Mouse (Mus musculus) kidney, adult 2 months (tissue): ENCODE measurements around the gene Senp3. TPM values are rescaled to one million over a fixed set of nuclear protein-coding genes. Genes with fewer than 3 reads are reported as not detected.

Experiments
- DNase-seq: peaks from one replicate; pipeline ENCODE4 v3.0.0; 2021
- H3K27ac ChIP-seq: fragments of 200-500 bp; 2 replicates; pipeline ENCODE4 v1.5.1; 2012; ENCODE audit warnings: low read depth, low read length, control low read depth, inconsistent platforms; ENCODE audit not compliant: insufficient read depth
- H3K27me3 ChIP-seq: fragments of 200-500 bp; replicated peaks from 2 replicates; pipeline ENCODE4 v1.6.1; 2012; ENCODE audit warnings: mild to moderate bottlenecking, moderate library complexity, low read length, inconsistent platforms; ENCODE audit not compliant: control insufficient read depth, insufficient read depth
- H3K36me3 ChIP-seq: fragments of 200-500 bp; 2 replicates; pipeline ENCODE4 v1.6.1; 2012; ENCODE audit warnings: mild to moderate bottlenecking, moderate library complexity, low read length, inconsistent platforms; ENCODE audit not compliant: control insufficient read depth, insufficient read depth
- H3K4me1 ChIP-seq: fragments of 200-500 bp; 2 replicates; pipeline ENCODE4 v1.6.1; 2011; ENCODE audit warnings: low read length; ENCODE audit not compliant: control insufficient read depth, insufficient read depth
- H3K4me3 ChIP-seq: fragments of 200-500 bp; 2 replicates; pipeline ENCODE4 v1.5.1; 2011; ENCODE audit warnings: mild to moderate bottlenecking, low read depth, low read length, control low read depth; ENCODE audit not compliant: insufficient read depth
- CTCF ChIP-seq: fragments of 200-500 bp; conservative IDR thresholded peaks from 2 replicates; pipeline ENCODE4 v1.5.1; 2011; ENCODE audit warnings: low read depth, mild to moderate bottlenecking, control low read depth, low read length, moderate library complexity, mixed read lengths; ENCODE audit not compliant: insufficient read depth, insufficient read length
- POLR2A ChIP-seq: fragments of 200-500 bp; IDR thresholded peaks from one replicate; pipeline ENCODE4 v1.6.1; 2011; ENCODE audit warnings: low read depth, low read length, control low read depth
- WGBS: fragments of 180-500 bp; shearing (Covaris S2); methylation state at CpG from one replicate; pipeline ENCODE4 v1.1.7; 2018; 5-methylcytosine and 5-hydroxymethylcytosine counted together
- polyA plus RNA-seq: library from polyadenylated mRNA; depleted of rRNA; stranded (reverse); fragments of >200 nt; gene quantifications from 2 replicates; pipeline ENCODE4 v1.2.3, GENCODE M21; 2012

The Senp3 gene
- polyA plus RNA-seq, 1 experiment = 41.8 TPM

DNA sequence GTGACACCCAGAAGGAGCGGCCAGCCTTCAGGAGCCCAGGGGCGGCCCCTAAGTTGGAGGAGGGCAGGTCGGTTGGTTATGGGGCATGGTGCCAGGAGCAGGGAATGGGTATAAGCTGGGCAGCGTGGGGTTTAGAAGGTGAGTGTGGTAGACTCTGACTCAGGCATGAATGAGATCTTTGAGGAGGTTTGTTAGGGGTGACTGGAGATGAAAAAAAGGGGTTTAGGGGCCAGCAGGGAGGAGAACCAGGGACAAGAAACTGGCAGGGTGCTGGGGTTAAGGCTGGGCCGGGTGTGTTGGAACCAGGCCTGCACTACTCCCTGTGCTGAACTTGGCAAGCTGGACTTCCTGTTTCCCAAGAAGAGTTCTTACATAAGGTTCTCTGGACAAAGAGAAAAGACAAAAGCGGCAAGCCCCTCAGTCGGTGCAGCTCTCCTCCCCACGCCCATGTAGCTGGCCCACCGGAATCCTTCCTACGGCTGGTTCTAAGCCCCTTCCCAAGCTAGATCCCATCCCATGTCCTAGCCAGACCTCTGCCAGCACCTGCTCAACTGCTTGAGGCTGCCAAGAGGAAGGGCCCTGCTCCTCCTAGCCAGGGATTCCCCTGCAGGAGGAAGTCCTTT, 3.8 kb upstream of the Senp3 start, which contains the start of gene Tnfsf13:
Gene Tnfsf13, minus strand, starts transcription at position 259 of the 623 bp plus-strand sequence.
- 23% methylated on average over 10 of the region's 10 CpGs for WGBS
- TF ChIP-seq CTCF (no peak), POLR2A (peak; percentile 79)
- DNase-seq = peak; percentile 96
- H3K4me1 ChIP-seq = peaks cover 37% of the 10 kb centered on the region
- no peaks in the 10 kb centered on the region for H3K27me3 ChIP-seq
- peak within 1 kb of the TSS; percentile 100 for H3K27ac ChIP-seq
- peak within 1 kb of the TSS; percentile 48; the same call in 1 of the 2 replicates for H3K4me3 ChIP-seq
- H3K36me3 ChIP-seq = no peaks in the 10 kb centered on the region

DNA sequence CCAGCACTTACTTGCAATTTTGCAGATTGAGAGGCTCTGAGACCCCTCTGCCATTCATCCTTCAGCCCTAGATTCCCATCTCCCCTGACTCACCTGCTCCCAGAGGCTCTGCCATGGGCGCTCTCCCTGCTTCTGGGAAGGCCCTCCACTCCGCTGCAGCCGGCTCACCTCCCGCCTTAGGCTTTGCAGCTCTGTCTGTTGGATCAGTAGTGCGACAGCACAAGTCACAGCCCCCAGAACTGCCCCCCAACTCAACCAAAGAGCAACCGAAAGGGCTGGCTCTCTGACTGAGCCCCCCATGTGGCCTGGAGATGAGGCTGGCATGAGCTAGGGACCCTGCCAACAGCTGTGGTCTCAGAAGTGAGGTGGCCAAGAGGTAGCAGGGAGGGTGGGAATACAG, 3.1 kb upstream of the Senp3 start:
- 89% methylated on average over 6 of the region's 6 CpGs for WGBS
- Histone ChIP-seq H3K27ac (peak overlapping the region; percentile 100), H3K27me3 (no peaks in the 10 kb centered on the region), H3K36me3 (no peaks in the 10 kb centered on the region), H3K4me3 (no peak overlapping the region), H3K4me1 (peaks cover 37% of the 10 kb centered on the region)
- no peak for DNase-seq
- TF ChIP-seq CTCF (no peak), POLR2A (no peak)

DNA sequence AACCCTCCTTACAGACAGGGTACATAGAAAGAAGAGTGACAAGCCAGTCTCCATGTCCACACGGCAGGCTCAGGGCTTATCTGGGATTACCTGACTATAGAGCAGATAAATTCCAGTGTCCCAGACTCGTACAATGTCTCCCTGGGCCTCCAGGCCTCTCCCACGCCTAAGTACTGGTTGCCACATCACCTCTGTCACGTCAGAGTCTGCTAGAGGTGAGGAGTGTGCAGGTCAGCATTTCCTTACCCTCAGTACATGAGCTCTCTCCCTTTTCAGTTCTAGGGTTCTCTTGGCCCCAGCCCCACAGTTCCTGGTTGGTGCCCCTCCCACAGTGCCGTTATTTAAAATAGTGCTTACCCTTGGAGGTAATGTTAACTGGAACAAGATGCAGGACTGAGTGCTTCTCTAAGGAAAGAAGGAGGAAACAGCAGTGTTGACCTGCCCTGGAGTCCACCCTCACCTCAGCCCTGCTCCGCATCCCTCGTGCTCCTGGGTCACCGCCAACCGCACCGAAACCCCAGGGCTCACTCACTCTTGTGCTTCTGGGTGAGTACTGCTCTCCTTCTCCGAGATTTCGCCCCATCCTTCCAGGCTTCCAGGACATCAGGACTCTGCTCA, 2.4 kb upstream of the Senp3 start:
- Histone ChIP-seq H3K36me3 (no peaks in the 10 kb centered on the region), H3K4me1 (peaks cover 34% of the 10 kb centered on the region), H3K4me3 (no peak overlapping the region), H3K27me3 (no peaks in the 10 kb centered on the region), H3K27ac (no peak overlapping the region)
- no peak for TF ChIP-seq POLR2A
- 80% methylated on average over 12 of the region's 12 CpGs for WGBS
- no peak for DNase-seq

DNA sequence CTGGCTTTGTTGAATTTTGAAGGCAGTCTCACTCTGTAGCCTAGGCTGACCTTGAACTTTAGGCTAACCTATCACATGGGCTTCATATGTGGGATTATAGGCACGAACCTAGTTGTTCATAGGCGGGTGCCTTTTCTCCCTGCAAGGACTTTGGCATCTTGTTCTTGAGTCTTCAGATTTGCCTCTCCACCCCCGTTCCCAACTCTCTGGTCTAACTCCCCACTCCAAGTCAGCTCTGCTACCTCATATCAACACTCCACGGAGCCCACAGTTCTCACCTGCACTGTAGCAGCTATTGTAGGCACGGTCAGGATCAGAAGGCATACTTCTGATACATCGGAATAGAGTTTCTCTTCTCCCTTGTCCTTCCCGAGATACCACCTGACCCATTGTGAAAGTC, 1.7 kb upstream of the Senp3 start:
- no peaks in the 10 kb centered on the region for H3K36me3 ChIP-seq
- peaks cover 34% of the 10 kb centered on the region for H3K4me1 ChIP-seq
- no peak for DNase-seq
- no peaks in the 10 kb centered on the region for H3K27me3 ChIP-seq
- no peak overlapping the region for H3K4me3 ChIP-seq
- 78% methylated on average over 7 of the region's 7 CpGs for WGBS
- no peak overlapping the region for H3K27ac ChIP-seq
- no peak for TF ChIP-seq POLR2A
- no peak for TF ChIP-seq CTCF

DNA sequence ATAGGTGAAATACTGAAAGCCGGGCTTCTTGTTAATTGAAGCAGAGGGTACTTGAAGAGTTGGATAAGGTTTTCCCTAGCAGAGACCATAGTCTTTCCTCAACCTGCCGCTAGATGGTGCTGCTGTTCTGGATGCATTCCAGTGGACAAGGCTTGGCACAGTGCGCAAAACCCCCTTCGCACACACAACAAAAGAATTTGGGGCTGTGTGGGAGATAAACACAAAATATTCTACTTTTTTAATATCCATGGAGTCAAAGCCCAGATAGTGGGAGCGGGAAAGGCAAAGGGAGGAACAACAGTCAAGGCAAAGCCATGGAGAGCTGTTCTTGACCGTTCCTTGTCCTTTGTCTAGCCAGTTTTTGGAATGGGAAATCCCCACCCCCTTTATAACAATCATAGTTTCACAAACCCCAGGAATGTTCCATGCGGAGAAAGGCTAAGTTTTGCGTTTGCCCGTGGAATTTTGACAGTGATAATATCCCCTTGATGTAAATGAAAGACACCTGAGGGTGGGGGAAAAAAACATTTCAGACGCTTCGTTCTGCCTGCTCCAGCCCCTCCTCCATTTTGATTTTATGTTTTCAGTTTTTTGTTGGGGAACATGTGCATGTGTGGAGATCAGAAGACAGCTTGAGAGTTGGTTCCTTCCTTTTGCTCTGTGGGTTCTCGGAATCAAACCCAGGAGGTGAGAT, 1.1 kb upstream of the Senp3 start:
- Histone ChIP-seq H3K4me3 (no peak overlapping the region), H3K4me1 (peaks cover 34% of the 10 kb centered on the region), H3K36me3 (peaks cover 2% of the 10 kb centered on the region; the same call in 1 of the 2 replicates), H3K27ac (peak overlapping the region; percentile 26; the same call in 1 of the 2 replicates), H3K27me3 (no peaks in the 10 kb centered on the region)
- peak; percentile 92 for DNase-seq
- 22% methylated on average over 12 of the region's 12 CpGs for WGBS
- TF ChIP-seq POLR2A (no peak), CTCF (peak; percentile 95)

DNA sequence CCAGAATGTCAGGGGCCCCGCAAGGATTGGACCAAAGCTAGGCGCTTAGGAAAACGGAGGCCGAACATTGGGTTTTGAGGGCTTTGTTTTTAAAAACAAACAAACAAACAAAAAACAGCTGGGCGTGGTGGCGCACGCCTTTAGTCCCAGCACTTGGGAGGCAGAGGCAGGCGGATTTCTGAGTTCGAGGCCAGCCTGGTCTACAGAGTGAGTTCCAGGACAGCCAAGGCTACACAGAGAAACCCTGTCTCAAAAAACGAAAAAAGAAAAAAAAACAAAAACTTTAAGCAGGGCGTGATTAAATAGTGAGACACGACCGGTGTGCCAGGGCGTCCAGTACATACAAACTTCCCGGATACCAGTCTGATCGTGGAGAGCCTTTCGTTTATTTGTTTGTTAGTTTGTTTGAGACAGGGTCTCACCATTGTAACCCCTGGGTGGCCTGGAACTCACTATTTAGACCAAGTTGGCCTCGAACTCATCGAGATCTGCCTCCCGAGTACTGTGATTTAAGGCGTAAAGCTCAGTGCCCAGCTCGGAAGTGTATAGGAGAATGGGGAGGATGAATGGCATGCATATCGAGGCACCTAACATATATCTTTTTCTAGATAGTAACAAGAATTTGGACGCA, 440 bp upstream of the Senp3 start:
- no peaks in the 10 kb centered on the region for H3K27me3 ChIP-seq
- H3K27ac ChIP-seq = peak overlapping the region; percentile 93
- DNase-seq = no peak
- TF ChIP-seq POLR2A (no peak), CTCF (no peak)
- H3K36me3 ChIP-seq = peaks cover 2% of the 10 kb centered on the region; the same call in 1 of the 2 replicates
- 15% methylated on average over 24 of the region's 24 CpGs for whole genome bisulfite sequencing
- peaks cover 34% of the 10 kb centered on the region for H3K4me1 ChIP-seq
- H3K4me3 ChIP-seq = peak overlapping the region; percentile 76
